Comparison of ENCODE assay signal across 9 mouse cellular contexts in genomic region chr16:29893871-29894828, GRCm38 (mm10).
DNase-seq lines count a peak whose midpoint lies in the region; ATAC-seq lines count a peak whose summit lies in the region.
"Had no signal": no experiment of that assay in that cellular context is flagged by ENCODE, and none has a peak within 500 bp of the region (broad histone marks: within the 10 kb centered on the region; RNA-seq: fewer than 3 reads in every experiment).

No protein-coding gene starts in this region.

- H3K9me3 ChIP-seq in heart, embryonic 10.5 days: no peaks in the 10 kb centered on the region
- H3K9me3 ChIP-seq in neural tube, embryonic 12.5 days: no peaks in the 10 kb centered on the region
- H3K9me3 ChIP-seq: liver, embryonic 13.5 days had no signal

- H3K27ac ChIP-seq in heart, embryonic 10.5 days: 0 out of 2 replicates have a peak overlapping the region, but pooled peaks have one; percentile 31
- H3K27ac ChIP-seq in neural tube, embryonic 12.5 days: no peak overlapping the region
- H3K27ac ChIP-seq: liver, embryonic 13.5 days had no signal

- H3K4me2 ChIP-seq in neural tube, embryonic 12.5 days (replicated peaks): peak overlapping the region; percentile 45
- H3K4me2 ChIP-seq: liver, embryonic 13.5 days had no signal

- peak; percentile 7 for DNase-seq in cerebellum, adult 9-11 months
- no peak for DNase-seq in cerebellum, postnatal 36 days
- DNase-seq in embryo, embryonic 10 days (ENCODE audit: low spot score): peak; percentile 83
- DNase-seq in heart, embryonic 10.5 days (ENCODE audit: low spot score): no peak
- peak; percentile 15 to 34 for DNase-seq in layer of hippocampus, postnatal 14 days (ENCODE audit: low spot score in 2 of 2)
- no peak for DNase-seq in right cerebral cortex, postnatal 14 days
- no peak for DNase-seq in frontal cortex, postnatal 25 days (ENCODE audit: low spot score in 2 of 2)
- DNase-seq: liver, embryonic 13.5 days had no signal

- ATAC-seq in neural tube, embryonic 12.5 days (ENCODE audit: low FRiP score, low read depth): peak; percentile 90

- H3K4me3 ChIP-seq in heart, embryonic 10.5 days: no peak overlapping the region
- 0 out of 2 replicates have a peak overlapping the region, but pooled peaks have one; percentile 7 for H3K4me3 ChIP-seq in neural tube, embryonic 12.5 days
- H3K4me3 ChIP-seq: liver, embryonic 13.5 days had no signal

- peaks cover 3% of the 10 kb centered on the region; the same call in 1 of the 2 replicates for H3K27me3 ChIP-seq in heart, embryonic 10.5 days (ENCODE audit: insufficient read depth, poor library complexity, severe bottlenecking)
- peaks cover 4% of the 10 kb centered on the region; the same call in 1 of the 2 replicates for H3K27me3 ChIP-seq in neural tube, embryonic 12.5 days (replicated peaks)

- H3K9ac ChIP-seq in neural tube, embryonic 12.5 days: no peak overlapping the region
- H3K9ac ChIP-seq: liver, embryonic 13.5 days had no signal

- no peaks in the 10 kb centered on the region for H3K36me3 ChIP-seq in heart, embryonic 10.5 days
- H3K36me3 ChIP-seq in neural tube, embryonic 12.5 days: no peaks in the 10 kb centered on the region
- H3K36me3 ChIP-seq: liver, embryonic 13.5 days had no signal

- 40% methylated on average over 21 of the region's 21 CpGs for WGBS in heart, embryonic 10.5 days
- WGBS in neural tube, embryonic 12.5 days: 18% methylated on average over 21 of the region's 21 CpGs

- peaks cover 35% of the 10 kb centered on the region for H3K4me1 ChIP-seq in heart, embryonic 10.5 days
- peaks cover 18% of the 10 kb centered on the region for H3K4me1 ChIP-seq in neural tube, embryonic 12.5 days

Comparison
In these comparisons a context has a peak if more than half of its experiments do, and no peak if none do; other contexts are left out.
1. DNase-seq: peak in cerebellum, adult 9-11 months (single experiment), embryo, embryonic 10 days (single experiment) and layer of hippocampus, postnatal 14 days (2 of 2); none in cerebellum, postnatal 36 days (0 of 2), heart, embryonic 10.5 days (single experiment), right cerebral cortex, postnatal 14 days (single experiment) and frontal cortex, postnatal 25 days (0 of 2).